Mouse (Mus musculus): Measurements from ENCODE around the gene Ndufa13. TPM values are rescaled to one million over a fixed set of nuclear protein-coding genes. Genes with fewer than 3 reads are reported as not detected.

Ndufa13 gene
- total RNA-seq, 4 experiments from 2014 or later = 248 to 328 (median 285) TPM

GRCm38 (mm10) chr8:69881261-69881865 is 21.0 kb downstream of the Ndufa13 start:
- no peak for DNase-seq (ENCODE audit: low spot score in 2 of 2)

GRCm38 (mm10) chr8:69880841-69881240 is 21.5 kb downstream of the Ndufa13 start:
- no peak for DNase-seq (ENCODE audit: low spot score in 2 of 2)

- no peak for DNase-seq (ENCODE audit: low spot score in 2 of 2)
These were observed 22.7 kb downstream of the Ndufa13 start for GRCm38 (mm10) chr8:69879678-69880077.

- no peak for DNase-seq (ENCODE audit: low spot score in 2 of 2)
These were observed 24.4 kb downstream of the Ndufa13 start for GRCm38 (mm10) chr8:69877992-69878391.

GRCm38 (mm10) chr8:69877396-69877795 is 25.0 kb downstream of the Ndufa13 start:
- DNase-seq (ENCODE audit: low spot score in 2 of 2) = no peak

- DNase-seq (ENCODE audit: low spot score in 2 of 2) = no peak
These were observed 25.4 kb downstream of the Ndufa13 start for GRCm38 (mm10) chr8:69876967-69877366.

GRCm38 (mm10) chr8:69876097-69876496 is 26.3 kb downstream of the Ndufa13 start:
- no peak for DNase-seq (ENCODE audit: low spot score in 2 of 2)

GRCm38 (mm10) chr8:69874654-69875053 is 27.7 kb downstream of the Ndufa13 start:
- peak; percentile 61 to 77 for DNase-seq (ENCODE audit: low spot score in 2 of 2)

GRCm38 (mm10) chr8:69874155-69874554 is 28.2 kb downstream of the Ndufa13 start:
- DNase-seq (ENCODE audit: low spot score in 2 of 2) = peak in 1 of 2 experiments; percentile 48

GRCm38 (mm10) chr8:69870907-69871306 is 31.5 kb downstream of the Ndufa13 start:
- no peak for DNase-seq (ENCODE audit: low spot score in 2 of 2)

GRCm38 (mm10) chr8:69870003-69870765 is 32.2 kb downstream of the Ndufa13 start:
- no peak for DNase-seq (ENCODE audit: low spot score in 2 of 2)

- no peak for DNase-seq (ENCODE audit: low spot score in 2 of 2)
These were observed 34.5 kb downstream of the Ndufa13 start for GRCm38 (mm10) chr8:69867696-69868326.

- DNase-seq (ENCODE audit: low spot score in 2 of 2) = no peak
These were observed 38.2 kb downstream of the Ndufa13 start for GRCm38 (mm10) chr8:69864180-69864579.

- DNase-seq (ENCODE audit: low spot score in 2 of 2) = no peak
These were observed 38.9 kb downstream of the Ndufa13 start for GRCm38 (mm10) chr8:69863387-69864020.

- DNase-seq (ENCODE audit: low spot score in 2 of 2) = no peak
These were observed 41.1 kb downstream of the Ndufa13 start for GRCm38 (mm10) chr8:69861251-69861650.

- no peak for DNase-seq (ENCODE audit: low spot score in 2 of 2)
These were observed 41.6 kb downstream of the Ndufa13 start for GRCm38 (mm10) chr8:69860807-69861206.

GRCm38 (mm10) chr8:69853869-69854268 is 48.5 kb downstream of the Ndufa13 start:
- no peak for DNase-seq (ENCODE audit: low spot score in 2 of 2)

- no peak for DNase-seq (ENCODE audit: low spot score in 2 of 2)
These were observed 51.3 kb downstream of the Ndufa13 start for GRCm38 (mm10) chr8:69850926-69851506.

- no peak for DNase-seq (ENCODE audit: low spot score in 2 of 2)
These were observed 52.5 kb downstream of the Ndufa13 start for GRCm38 (mm10) chr8:69849899-69850298.

- no peak for DNase-seq (ENCODE audit: low spot score in 2 of 2)
These were observed 53.4 kb downstream of the Ndufa13 start for GRCm38 (mm10) chr8:69848951-69849350.
